Mouse (Mus musculus): ENCODE results near the gene Afap1l2. TPM values are rescaled to one million over a fixed set of nuclear protein-coding genes. Genes with fewer than 3 reads are reported as not detected.
A peak's percentile ranks its signal among the peaks of the same experiment; 100 is the strongest.

Gene Afap1l2
- 28.4 and 29.7 TPM in 2 replicates for polyA plus RNA-seq (2015; fragmentation: Nextera tagmentation; extraction: Ambion mirVana)

GRCm38 (mm10) chr19:57007781-57008710 lies at the start of gene Afap1l2:
TSS of gene Afap1l2 (minus strand) at chr19:57008228.
- WGBS: 2% methylated on average over 68 of the region's 68 CpGs
- peak; percentile 64 for ATAC-seq (ENCODE audit: borderline replicate concordance, extremely low read depth, low FRiP score, low TSS enrichment)
- Histone ChIP-seq H3K9ac (peak within 1 kb of the TSS; percentile 68), H3K27ac (peak within 1 kb of the TSS; percentile 17; the same call in 1 of the 2 replicates), H3K4me3 (peak within 1 kb of the TSS; percentile 67), H3K4me1 (peaks cover 42% of the 10 kb centered on the region), H3K36me3 (no peaks in the 10 kb centered on the region), H3K9me3 (no peaks in the 10 kb centered on the region), H3K27me3 (no peaks in the 10 kb centered on the region), H3K4me2 (peak within 1 kb of the TSS; percentile 98)

GRCm38 (mm10) chr19:57057568-57057967 lies 49.5 kb upstream of the Afap1l2 start:
- no peak overlapping the region for H3K4me2 ChIP-seq
- H3K36me3 ChIP-seq: peaks cover 9% of the 10 kb centered on the region
- no peak overlapping the region for H3K27ac ChIP-seq
- H3K9me3 ChIP-seq: peaks cover 5% of the 10 kb centered on the region; the same call in 1 of the 2 replicates
- 0 out of 2 replicates have a peak, but pooled peaks cover 7% of the 10 kb centered on the region for H3K4me1 ChIP-seq
- no peaks in the 10 kb centered on the region for H3K27me3 ChIP-seq
- no peak overlapping the region for H3K9ac ChIP-seq
- ATAC-seq (ENCODE audit: borderline replicate concordance, extremely low read depth, low FRiP score, low TSS enrichment): no peak
- WGBS: 99% methylated on average over 2 of the region's 2 CpGs
- no peak overlapping the region for H3K4me3 ChIP-seq

- no peaks in the 10 kb centered on the region for H3K27me3 ChIP-seq
- no peak overlapping the region for H3K27ac ChIP-seq
- ATAC-seq (ENCODE audit: borderline replicate concordance, extremely low read depth, low FRiP score, low TSS enrichment): no peak
- WGBS: 67% methylated on average over 16 of the region's 16 CpGs
- H3K4me2 ChIP-seq: no peak overlapping the region
- 0 out of 2 replicates have a peak, but pooled peaks cover 7% of the 10 kb centered on the region for H3K4me1 ChIP-seq
- peaks cover 5% of the 10 kb centered on the region; the same call in 1 of the 2 replicates for H3K9me3 ChIP-seq
- H3K36me3 ChIP-seq: peaks cover 9% of the 10 kb centered on the region
- no peak overlapping the region for H3K9ac ChIP-seq
- H3K4me3 ChIP-seq: no peak overlapping the region
These were observed 47.4 kb upstream of the Afap1l2 start for GRCm38 (mm10) chr19:57055215-57056120.

GRCm38 (mm10) chr19:57052959-57053358 lies 44.9 kb upstream of the Afap1l2 start:
- H3K4me2 ChIP-seq: no peak overlapping the region
- no peak overlapping the region for H3K27ac ChIP-seq
- 0 out of 2 replicates have a peak, but pooled peaks cover 7% of the 10 kb centered on the region for H3K4me1 ChIP-seq
- no peak overlapping the region for H3K9ac ChIP-seq
- ATAC-seq (ENCODE audit: borderline replicate concordance, extremely low read depth, low FRiP score, low TSS enrichment): no peak
- peaks cover 5% of the 10 kb centered on the region; the same call in 1 of the 2 replicates for H3K9me3 ChIP-seq
- H3K36me3 ChIP-seq: peaks cover 7% of the 10 kb centered on the region
- H3K27me3 ChIP-seq: no peaks in the 10 kb centered on the region
- WGBS: 71% methylated on average over 8 of the region's 8 CpGs
- no peak overlapping the region for H3K4me3 ChIP-seq

GRCm38 (mm10) chr19:57052016-57052415 lies 44.0 kb upstream of the Afap1l2 start:
- Histone ChIP-seq H3K9me3 (no peaks in the 10 kb centered on the region), H3K27me3 (no peaks in the 10 kb centered on the region), H3K4me1 (0 out of 2 replicates have a peak, but pooled peaks cover 7% of the 10 kb centered on the region), H3K4me2 (no peak overlapping the region), H3K36me3 (0 out of 2 replicates have a peak, but pooled peaks cover 2% of the 10 kb centered on the region), H3K9ac (no peak overlapping the region), H3K27ac (no peak overlapping the region), H3K4me3 (no peak overlapping the region)
- WGBS: 88% methylated on average over 7 of the region's 7 CpGs
- no peak for ATAC-seq (ENCODE audit: borderline replicate concordance, extremely low read depth, low FRiP score, low TSS enrichment)

GRCm38 (mm10) chr19:57049592-57050090 lies 41.6 kb upstream of the Afap1l2 start:
- Histone ChIP-seq H3K4me1 (no peaks in the 10 kb centered on the region), H3K27me3 (no peaks in the 10 kb centered on the region), H3K4me2 (no peak overlapping the region), H3K27ac (no peak overlapping the region), H3K36me3 (0 out of 2 replicates have a peak, but pooled peaks cover 6% of the 10 kb centered on the region), H3K4me3 (no peak overlapping the region), H3K9me3 (no peaks in the 10 kb centered on the region), H3K9ac (no peak overlapping the region)
- WGBS: 63% methylated on average over 16 of the region's 16 CpGs
- no peak for ATAC-seq (ENCODE audit: borderline replicate concordance, extremely low read depth, low FRiP score, low TSS enrichment)

- H3K4me3 ChIP-seq: no peak overlapping the region
- H3K9me3 ChIP-seq: no peaks in the 10 kb centered on the region
- H3K4me2 ChIP-seq: no peak overlapping the region
- H3K36me3 ChIP-seq: peaks cover 12% of the 10 kb centered on the region; the same call in 1 of the 2 replicates
- WGBS: 57% methylated on average over 9 of the region's 9 CpGs
- H3K27ac ChIP-seq: peak overlapping the region; percentile 3; the same call in 1 of the 2 replicates
- H3K4me1 ChIP-seq: no peaks in the 10 kb centered on the region
- H3K9ac ChIP-seq: no peak overlapping the region
- ATAC-seq (ENCODE audit: borderline replicate concordance, extremely low read depth, low FRiP score, low TSS enrichment): peak; percentile 77; the same call in 1 of the 2 replicates
- H3K27me3 ChIP-seq: no peaks in the 10 kb centered on the region
These were observed 39.8 kb upstream of the Afap1l2 start for GRCm38 (mm10) chr19:57047671-57048320.

GRCm38 (mm10) chr19:57039258-57039657 lies 31.2 kb upstream of the Afap1l2 start:
- no peak overlapping the region for H3K27ac ChIP-seq
- H3K9ac ChIP-seq: no peak overlapping the region
- peaks cover 42% of the 10 kb centered on the region for H3K36me3 ChIP-seq
- no peaks in the 10 kb centered on the region for H3K9me3 ChIP-seq
- 63% methylated on average over 6 of the region's 6 CpGs for WGBS
- no peak overlapping the region for H3K4me2 ChIP-seq
- H3K4me3 ChIP-seq: no peak overlapping the region
- ATAC-seq (ENCODE audit: borderline replicate concordance, extremely low read depth, low FRiP score, low TSS enrichment): no peak
- no peaks in the 10 kb centered on the region for H3K4me1 ChIP-seq
- H3K27me3 ChIP-seq: no peaks in the 10 kb centered on the region

GRCm38 (mm10) chr19:57036860-57037259 lies 28.8 kb upstream of the Afap1l2 start:
- H3K4me2 ChIP-seq: no peak overlapping the region
- H3K27me3 ChIP-seq: no peaks in the 10 kb centered on the region
- peaks cover 5% of the 10 kb centered on the region; the same call in 1 of the 2 replicates for H3K4me1 ChIP-seq
- peaks cover 34% of the 10 kb centered on the region for H3K36me3 ChIP-seq
- no peak overlapping the region for H3K27ac ChIP-seq
- no peaks in the 10 kb centered on the region for H3K9me3 ChIP-seq
- no peak for ATAC-seq (ENCODE audit: borderline replicate concordance, extremely low read depth, low FRiP score, low TSS enrichment)
- H3K4me3 ChIP-seq: no peak overlapping the region
- no peak overlapping the region for H3K9ac ChIP-seq
- 85% methylated on average over 15 of the region's 15 CpGs for WGBS

- Histone ChIP-seq H3K9me3 (no peaks in the 10 kb centered on the region), H3K4me3 (no peak overlapping the region), H3K27me3 (no peaks in the 10 kb centered on the region), H3K4me1 (peaks cover 12% of the 10 kb centered on the region), H3K36me3 (no peaks in the 10 kb centered on the region), H3K27ac (no peak overlapping the region), H3K9ac (no peak overlapping the region), H3K4me2 (no peak overlapping the region)
- 69% methylated on average over 4 of the region's 4 CpGs for WGBS
- ATAC-seq (ENCODE audit: borderline replicate concordance, extremely low read depth, low FRiP score, low TSS enrichment): 0 out of 2 replicates have a peak, but pooled peaks have one; percentile 24
These were observed 23.6 kb upstream of the Afap1l2 start for GRCm38 (mm10) chr19:57031582-57031981.

- no peak overlapping the region for H3K9ac ChIP-seq
- no peak overlapping the region for H3K27ac ChIP-seq
- no peaks in the 10 kb centered on the region for H3K9me3 ChIP-seq
- H3K4me3 ChIP-seq: no peak overlapping the region
- no peak overlapping the region for H3K4me2 ChIP-seq
- H3K4me1 ChIP-seq: peaks cover 12% of the 10 kb centered on the region
- 85% methylated on average over 6 of the region's 6 CpGs for WGBS
- no peaks in the 10 kb centered on the region for H3K27me3 ChIP-seq
- ATAC-seq (ENCODE audit: borderline replicate concordance, extremely low read depth, low FRiP score, low TSS enrichment): no peak
- H3K36me3 ChIP-seq: no peaks in the 10 kb centered on the region
These were observed 21.4 kb upstream of the Afap1l2 start for GRCm38 (mm10) chr19:57029461-57029860.

All from lung, embryonic 15.5 days (tissue).